Mouse (Mus musculus) kidney, postnatal 0 days (tissue): ENCODE results near the gene Tmem179. TPM values are rescaled to one million over a fixed set of nuclear protein-coding genes. Genes with fewer than 3 reads are reported as not detected.

ENCODE experiments used
- ATAC-seq: fragments of 200-750 bp; cut with Nextera tagmentation; replicated peaks from 2 replicates; pipeline ENCODE4 v1.8.0; 2017; ENCODE audit warnings: low read depth, moderate number of reproducible peaks, moderate TSS enrichment, moderate library complexity; ENCODE audit not compliant: low FRiP score
- DNase-seq: peaks from one replicate; pipeline ENCODE4 v3.0.0-alpha.2; 2016; ENCODE audit warnings: low spot score
- H3K27ac ChIP-seq: fragments of 300-500 bp; sonication (generic); 2 replicates; pipeline ENCODE4 v1.5.1; 2014; ENCODE audit warnings: mild to moderate bottlenecking
- H3K27me3 ChIP-seq: fragments of 300-500 bp; sonication (generic); 2 replicates; pipeline ENCODE4 v1.6.1; 2014; ENCODE audit warnings: low read length, mixed read lengths; ENCODE audit not compliant: insufficient read depth
- H3K36me3 ChIP-seq: fragments of 300-500 bp; sonication (generic); 2 replicates; pipeline ENCODE4 v1.6.1; 2014; ENCODE audit warnings: low read length, mixed read lengths; ENCODE audit not compliant: insufficient read depth
- H3K4me1 ChIP-seq: fragments of 300-500 bp; sonication (generic); replicated peaks from 2 replicates; pipeline ENCODE4 v1.6.1; 2014; ENCODE audit warnings: antibody characterized with exemption, low read length, mixed read lengths; ENCODE audit not compliant: insufficient read depth
- H3K4me2 ChIP-seq: fragments of 300-500 bp; sonication (generic); 2 replicates; pipeline ENCODE4 v1.6.1; 2014; ENCODE audit warnings: mild to moderate bottlenecking, low read length, moderate library complexity, mixed read lengths
- H3K4me3 ChIP-seq: fragments of 300-500 bp; sonication (generic); replicated peaks from 2 replicates; pipeline ENCODE4 v1.5.1; 2014; ENCODE audit warnings: low read depth, low read length
- H3K9ac ChIP-seq: fragments of 300-500 bp; sonication (generic); 2 replicates; pipeline ENCODE4 v1.6.1; 2014; ENCODE audit warnings: low read depth, low read length
- H3K9me3 ChIP-seq: fragments of 300-500 bp; sonication (generic); replicated peaks from 2 replicates; pipeline ENCODE4 v1.6.1; 2016; ENCODE audit warnings: low read length, inconsistent platforms, mixed read lengths
- CTCF ChIP-seq: IDR thresholded peaks from 2 replicates; pipeline ENCODE4 v1.5.1; 2016; ENCODE audit warnings: antibody characterized with exemption, low read depth, mild to moderate bottlenecking, moderate library complexity
- WGBS: fragments of 180-500 bp; shearing (Covaris S2); extraction: QIAGEN DNeasy Blood & Tissue Kit; methylation state at CpG from one replicate; pipeline ENCODE4 v1.1.7; 2014; 5-methylcytosine and 5-hydroxymethylcytosine counted together
- polyA plus RNA-seq: library from polyadenylated mRNA; unstranded; fragments of >200 nt; fragmentation: Nextera tagmentation; extraction: Ambion mirVana; gene quantifications from 2 replicates; pipeline ENCODE4 v1.2.1, GENCODE M21; 2015

Tmem179 gene
- polyA plus RNA-seq, 1 experiment from 2014 or later: 0.25 TPM

DNA sequence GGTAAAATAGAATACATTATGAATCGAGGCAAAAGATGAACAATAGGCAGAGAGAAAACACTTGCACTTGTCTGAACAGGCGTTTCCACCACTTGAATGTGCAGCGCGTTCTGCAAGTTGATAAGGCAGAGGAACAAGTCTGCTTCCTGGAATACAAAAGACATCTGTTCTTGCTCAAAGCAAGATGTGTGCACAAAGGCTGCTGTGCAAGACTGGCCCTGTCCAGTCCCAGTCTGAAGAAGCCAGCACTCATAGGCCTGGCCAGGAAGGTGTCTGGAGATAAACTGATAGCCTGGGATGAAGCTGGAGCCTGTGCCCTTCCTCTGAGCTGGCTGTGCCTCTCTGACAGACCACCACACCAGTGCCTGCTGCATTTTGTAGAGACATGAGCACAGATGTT lies 1.6 kb upstream of the Tmem179 start:
- 57% methylated on average over 4 of the region's 4 CpGs for WGBS
- Histone ChIP-seq H3K4me1 (no peaks in the 10 kb centered on the region; the same call in 1 of the 2 replicates), H3K4me2 (no peak overlapping the region), H3K27me3 (no peaks in the 10 kb centered on the region), H3K9ac (no peak overlapping the region), H3K36me3 (no peaks in the 10 kb centered on the region), H3K9me3 (no peaks in the 10 kb centered on the region), H3K27ac (no peak overlapping the region), H3K4me3 (no peak overlapping the region)
- DNase-seq: peak; percentile 9
- no peak for TF ChIP-seq CTCF
- no peak for ATAC-seq

DNA sequence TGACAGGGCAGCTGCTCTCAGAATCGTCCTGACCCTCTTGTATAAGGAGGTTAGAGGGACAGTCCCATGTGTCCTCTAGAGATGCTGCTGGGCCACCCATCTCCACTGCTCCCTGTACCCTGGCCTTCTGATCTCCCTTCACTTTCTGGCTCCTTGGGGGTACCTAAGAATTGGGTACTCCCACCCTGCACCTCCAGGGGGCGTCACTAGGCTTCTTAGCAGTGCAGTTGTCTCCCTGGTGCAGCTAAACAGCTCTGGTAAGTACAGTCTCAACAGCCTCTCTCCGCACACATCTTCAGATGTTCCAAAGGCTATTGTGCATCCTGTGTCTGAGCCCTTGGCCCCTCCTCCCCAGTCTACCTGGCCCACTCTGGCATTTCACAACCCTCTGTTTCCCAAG lies 1.6 kb downstream of the Tmem179 start:
- DNase-seq (no peak), ATAC-seq (no peak)
- H3K36me3 ChIP-seq: no peaks in the 10 kb centered on the region
- no peaks in the 10 kb centered on the region for H3K9me3 ChIP-seq
- H3K4me3 ChIP-seq: no peak overlapping the region
- H3K4me1 ChIP-seq: no peaks in the 10 kb centered on the region; the same call in 1 of the 2 replicates
- no peak; the same call in 1 of the 2 replicates for TF ChIP-seq CTCF
- no peak overlapping the region for H3K9ac ChIP-seq
- H3K4me2 ChIP-seq: no peak overlapping the region
- peaks cover 8% of the 10 kb centered on the region for H3K27me3 ChIP-seq
- no peak overlapping the region for H3K27ac ChIP-seq
- WGBS: 58% methylated on average over 3 of the region's 3 CpGs

DNA sequence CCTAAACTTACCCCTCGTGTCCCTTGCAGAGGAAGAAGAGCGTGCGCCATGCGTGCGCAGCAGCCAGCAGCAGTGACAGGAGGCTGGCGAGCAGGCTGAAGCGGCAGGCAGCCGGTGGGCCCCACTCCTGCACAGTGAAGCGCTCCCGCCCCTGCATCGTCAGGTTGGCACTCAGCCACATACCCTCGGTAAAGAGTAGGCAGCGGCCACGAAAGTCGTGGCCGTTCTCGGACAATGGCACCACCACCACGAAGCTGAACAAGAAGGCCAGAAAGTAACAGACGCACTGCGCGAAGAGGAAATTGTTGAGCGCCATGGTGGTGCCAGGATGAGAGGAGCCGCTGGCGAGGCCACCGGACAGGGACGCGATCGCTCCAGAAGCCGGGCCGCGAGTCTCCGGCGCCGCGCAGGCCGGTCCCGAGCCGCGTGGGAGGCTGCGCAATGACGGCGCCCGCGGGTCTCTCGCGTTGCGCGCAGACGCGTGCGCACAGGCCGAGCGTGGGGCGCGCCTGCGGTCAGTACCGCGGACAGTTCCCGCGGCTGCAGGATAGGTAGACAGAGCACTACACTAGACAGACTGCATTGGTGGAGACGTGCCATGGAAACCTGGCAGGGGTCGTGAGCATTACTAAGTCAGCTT lies 5.7 kb downstream of the Tmem179 start:
- WGBS: 2% methylated on average over 62 of the region's 62 CpGs
- H3K9me3 ChIP-seq: no peaks in the 10 kb centered on the region
- H3K4me1 ChIP-seq: no peaks in the 10 kb centered on the region
- peak overlapping the region; percentile 51 for H3K4me2 ChIP-seq
- 0 out of 2 replicates have a peak overlapping the region, but pooled peaks have one; percentile 16 for H3K4me3 ChIP-seq
- DNase-seq (peak; percentile 55), ATAC-seq (peak; percentile 69; the same call in 1 of the 2 replicates)
- no peak overlapping the region for H3K9ac ChIP-seq
- no peak overlapping the region for H3K27ac ChIP-seq
- H3K36me3 ChIP-seq: no peaks in the 10 kb centered on the region
- TF ChIP-seq CTCF: no peak
- peaks cover 15% of the 10 kb centered on the region for H3K27me3 ChIP-seq

DNA sequence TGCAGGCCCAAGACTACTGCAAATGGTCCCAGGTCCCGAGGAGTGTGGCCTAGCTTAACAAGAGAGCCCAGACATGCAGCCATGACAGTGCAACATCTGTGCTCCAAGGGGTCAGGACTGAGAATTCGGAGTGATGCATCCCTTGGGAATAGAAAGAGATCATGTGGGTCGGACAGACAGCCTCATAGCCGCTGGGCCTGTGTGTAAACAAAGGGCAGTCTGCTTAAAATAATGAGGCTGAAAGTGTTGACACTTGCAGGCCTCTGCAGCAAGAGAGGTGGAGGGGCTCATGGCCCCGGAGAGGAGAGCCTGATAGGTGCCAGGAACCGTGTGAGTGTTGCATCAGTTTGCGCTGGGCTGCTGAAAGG lies 6.2 kb downstream of the Tmem179 start:
- no peak for ATAC-seq
- no peaks in the 10 kb centered on the region for H3K36me3 ChIP-seq
- DNase-seq: no peak
- H3K4me1 ChIP-seq: no peaks in the 10 kb centered on the region
- H3K4me3 ChIP-seq: no peak overlapping the region
- no peaks in the 10 kb centered on the region for H3K9me3 ChIP-seq
- no peak overlapping the region for H3K27ac ChIP-seq
- WGBS: 25% methylated on average over 7 of the region's 7 CpGs
- TF ChIP-seq CTCF: no peak
- H3K4me2 ChIP-seq: 0 out of 2 replicates have a peak overlapping the region, but pooled peaks have one; percentile 51
- H3K27me3 ChIP-seq: peaks cover 15% of the 10 kb centered on the region
- no peak overlapping the region for H3K9ac ChIP-seq

DNA sequence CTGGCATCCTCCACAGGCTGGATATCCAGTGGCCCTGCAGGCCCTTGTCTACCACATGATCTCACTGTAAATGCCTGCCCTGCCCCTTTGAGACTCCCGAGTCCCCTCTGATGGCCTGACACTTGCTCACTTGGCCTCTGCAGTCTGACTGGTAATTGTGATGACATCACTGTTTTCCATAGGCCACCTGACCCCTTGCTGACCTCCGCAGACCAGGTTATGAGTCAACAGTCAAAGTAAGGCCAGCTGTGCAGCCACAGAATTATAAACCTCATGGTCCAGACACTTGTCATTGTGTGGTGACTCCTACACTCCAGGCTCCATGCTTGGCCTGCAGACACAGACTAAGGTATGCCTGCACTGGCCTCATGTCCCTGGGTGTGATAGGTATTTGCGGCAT lies 8.6 kb downstream of the Tmem179 start:
- no peak for TF ChIP-seq CTCF
- no peak overlapping the region for H3K9ac ChIP-seq
- ATAC-seq: no peak
- no peaks in the 10 kb centered on the region for H3K9me3 ChIP-seq
- WGBS: 85% methylated on average over 3 of the region's 3 CpGs
- H3K4me3 ChIP-seq: no peak overlapping the region
- no peak for DNase-seq
- no peaks in the 10 kb centered on the region for H3K36me3 ChIP-seq
- no peak overlapping the region for H3K4me2 ChIP-seq
- H3K4me1 ChIP-seq: no peaks in the 10 kb centered on the region
- H3K27me3 ChIP-seq: peaks cover 15% of the 10 kb centered on the region
- no peak overlapping the region for H3K27ac ChIP-seq

DNA sequence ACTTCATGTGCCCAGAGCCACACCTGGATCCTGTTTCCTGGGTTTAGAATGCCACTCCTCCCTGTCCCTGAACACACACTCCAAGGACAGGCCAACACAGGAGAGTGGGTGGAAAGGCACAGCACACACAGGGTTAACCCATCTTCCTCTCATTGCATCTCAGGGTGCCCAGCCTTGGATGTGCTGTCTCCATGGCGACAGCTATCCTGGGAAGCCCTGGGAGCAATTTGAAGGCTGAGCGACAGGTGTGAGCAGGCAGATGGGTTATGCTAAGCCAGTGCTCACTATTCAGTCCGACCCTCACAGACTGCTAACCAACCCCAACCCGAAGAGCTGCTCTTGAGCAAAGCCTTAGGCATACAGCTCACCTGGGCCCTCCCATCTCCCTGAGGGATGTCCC lies 9.3 kb downstream of the Tmem179 start:
- Histone ChIP-seq H3K27me3 (peaks cover 15% of the 10 kb centered on the region), H3K4me1 (no peaks in the 10 kb centered on the region), H3K9ac (no peak overlapping the region), H3K4me3 (no peak overlapping the region), H3K36me3 (no peaks in the 10 kb centered on the region), H3K27ac (no peak overlapping the region), H3K4me2 (no peak overlapping the region), H3K9me3 (no peaks in the 10 kb centered on the region)
- no peak for TF ChIP-seq CTCF
- ATAC-seq (no peak), DNase-seq (no peak)
- 35% methylated on average over 4 of the region's 4 CpGs for WGBS

DNA sequence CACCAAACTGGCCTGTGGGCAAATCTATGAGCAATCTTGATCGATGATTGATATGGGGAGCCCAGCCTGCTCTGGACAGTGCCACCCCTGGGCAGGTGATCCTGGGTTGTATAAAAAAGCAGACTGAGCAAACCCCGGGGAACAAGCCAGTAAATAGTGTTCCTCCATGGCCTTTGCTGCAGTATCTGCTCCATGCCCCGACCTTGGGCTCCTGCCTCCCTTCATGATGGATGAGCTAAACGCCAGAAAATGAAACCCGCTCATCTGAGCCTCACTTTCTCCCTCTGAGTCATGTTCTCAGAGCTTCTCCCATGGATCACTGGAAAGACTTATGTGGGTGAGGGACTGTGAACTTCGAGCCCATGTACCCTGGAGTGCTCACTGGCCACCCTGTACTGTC lies 10.3 kb downstream of the Tmem179 start:
- WGBS: 69% methylated on average over 6 of the region's 6 CpGs
- ATAC-seq: no peak

More for the DNA sequence above, 10.3 kb downstream of the Tmem179 start:
- Histone ChIP-seq H3K4me2 (no peak overlapping the region), H3K9me3 (no peaks in the 10 kb centered on the region), H3K4me3 (no peak overlapping the region), H3K4me1 (no peaks in the 10 kb centered on the region), H3K36me3 (no peaks in the 10 kb centered on the region), H3K27me3 (peaks cover 15% of the 10 kb centered on the region), H3K27ac (no peak overlapping the region), H3K9ac (no peak overlapping the region)
- no peak for TF ChIP-seq CTCF
- no peak for DNase-seq
